Mouse (Mus musculus): ENCODE measurements at regions not wholly inside any gene's neighbourhood (a gene's known extent, or its start where the extent isn't known, plus 50 kb on each side); places are given as distances from the start of the nearest gene placed in this dataset.

- ATAC-seq (ENCODE audit: low FRiP score, low read depth), result no peak
- Histone ChIP-seq H3K9me3 (no peaks in the 10 kb centered on the region), H3K4me3 (no peak overlapping the region), H3K9ac (no peak overlapping the region), H3K36me3 (no peaks in the 10 kb centered on the region), H3K4me1 (replicated peaks) (no peaks in the 10 kb centered on the region), H3K27ac (replicated peaks) (no peak overlapping the region), H3K4me2 (no peak overlapping the region), H3K27me3 (no peaks in the 10 kb centered on the region)
- 91% methylated on average over 6 of the region's 6 CpGs for WGBS
Observed at GRCm38 (mm10) chr17:64382894-64383293, 51.2 kb upstream of the Pja2 start.

GRCm38 (mm10) chr17:64383600-64383999, 51.9 kb upstream of the Pja2 start:
- no peak overlapping the region for H3K9ac ChIP-seq
- no peak overlapping the region for H3K27ac ChIP-seq (replicated peaks)
- H3K4me3 ChIP-seq, result no peak overlapping the region
- H3K4me1 ChIP-seq (replicated peaks), result no peaks in the 10 kb centered on the region
- ATAC-seq (ENCODE audit: low FRiP score, low read depth), result no peak
- 93% methylated on average over 11 of the region's 11 CpGs for WGBS
- no peaks in the 10 kb centered on the region for H3K36me3 ChIP-seq
- no peak overlapping the region for H3K4me2 ChIP-seq
- H3K9me3 ChIP-seq, result no peaks in the 10 kb centered on the region
- H3K27me3 ChIP-seq, result no peaks in the 10 kb centered on the region

- Histone ChIP-seq H3K27ac (replicated peaks) (no peak overlapping the region), H3K9me3 (no peaks in the 10 kb centered on the region), H3K9ac (no peak overlapping the region), H3K27me3 (no peaks in the 10 kb centered on the region), H3K4me3 (no peak overlapping the region), H3K4me1 (replicated peaks) (no peaks in the 10 kb centered on the region), H3K36me3 (no peaks in the 10 kb centered on the region), H3K4me2 (no peak overlapping the region)
- ATAC-seq (ENCODE audit: low FRiP score, low read depth), result no peak
- 80% methylated on average over 1 of the region's 1 CpGs for whole genome bisulfite sequencing
Observed at GRCm38 (mm10) chr17:64390349-64390748, 58.6 kb upstream of the Pja2 start.

GRCm38 (mm10) chr17:64397254-64397897, 65.7 kb upstream of the Pja2 start:
- no peak overlapping the region for H3K27ac ChIP-seq (replicated peaks)
- no peak overlapping the region for H3K4me2 ChIP-seq
- WGBS, result 58% methylated on average over 12 of the region's 12 CpGs

GRCm38 (mm10) chr17:64398114-64398692, 66.5 kb upstream of the Pja2 start:
- H3K9ac ChIP-seq, result no peak overlapping the region
- H3K4me3 ChIP-seq, result no peak overlapping the region
- H3K4me1 ChIP-seq (replicated peaks), result no peaks in the 10 kb centered on the region
- WGBS, result 69% methylated on average over 9 of the region's 9 CpGs
- no peaks in the 10 kb centered on the region for H3K9me3 ChIP-seq
- no peak overlapping the region for H3K27ac ChIP-seq (replicated peaks)
- no peak overlapping the region for H3K4me2 ChIP-seq
- no peaks in the 10 kb centered on the region for H3K27me3 ChIP-seq
- ATAC-seq (ENCODE audit: low FRiP score, low read depth), result no peak
- no peaks in the 10 kb centered on the region for H3K36me3 ChIP-seq

More at GRCm38 (mm10) chr17:64397254-64397897, 65.7 kb upstream of the Pja2 start:
- no peaks in the 10 kb centered on the region for H3K4me1 ChIP-seq (replicated peaks)
- H3K9ac ChIP-seq, result no peak overlapping the region
- no peaks in the 10 kb centered on the region for H3K27me3 ChIP-seq
- H3K9me3 ChIP-seq, result no peaks in the 10 kb centered on the region
- no peak overlapping the region for H3K4me3 ChIP-seq
- no peaks in the 10 kb centered on the region for H3K36me3 ChIP-seq
- ATAC-seq (ENCODE audit: low FRiP score, low read depth), result no peak

GRCm38 (mm10) chr17:64398708-64399107, 67.0 kb upstream of the Pja2 start:
- Histone ChIP-seq H3K36me3 (no peaks in the 10 kb centered on the region), H3K9ac (no peak overlapping the region), H3K4me1 (replicated peaks) (no peaks in the 10 kb centered on the region), H3K27ac (replicated peaks) (no peak overlapping the region), H3K9me3 (no peaks in the 10 kb centered on the region), H3K4me2 (no peak overlapping the region), H3K27me3 (no peaks in the 10 kb centered on the region), H3K4me3 (no peak overlapping the region)
- no peak for ATAC-seq (ENCODE audit: low FRiP score, low read depth)
- WGBS, result 76% methylated on average over 3 of the region's 3 CpGs

GRCm38 (mm10) chr17:64406742-64407254, 75.1 kb upstream of the Pja2 start:
- no peak for ATAC-seq (ENCODE audit: low FRiP score, low read depth)
- peaks cover 6% of the 10 kb centered on the region for H3K4me1 ChIP-seq (replicated peaks)
- H3K27me3 ChIP-seq, result no peaks in the 10 kb centered on the region
- H3K9ac ChIP-seq, result no peak overlapping the region
- no peaks in the 10 kb centered on the region for H3K36me3 ChIP-seq
- 76% methylated on average over 5 of the region's 5 CpGs for WGBS
- no peak overlapping the region for H3K27ac ChIP-seq (replicated peaks)
- H3K4me2 ChIP-seq, result no peak overlapping the region
- H3K4me3 ChIP-seq, result no peak overlapping the region
- H3K9me3 ChIP-seq, result no peaks in the 10 kb centered on the region

DNA sequence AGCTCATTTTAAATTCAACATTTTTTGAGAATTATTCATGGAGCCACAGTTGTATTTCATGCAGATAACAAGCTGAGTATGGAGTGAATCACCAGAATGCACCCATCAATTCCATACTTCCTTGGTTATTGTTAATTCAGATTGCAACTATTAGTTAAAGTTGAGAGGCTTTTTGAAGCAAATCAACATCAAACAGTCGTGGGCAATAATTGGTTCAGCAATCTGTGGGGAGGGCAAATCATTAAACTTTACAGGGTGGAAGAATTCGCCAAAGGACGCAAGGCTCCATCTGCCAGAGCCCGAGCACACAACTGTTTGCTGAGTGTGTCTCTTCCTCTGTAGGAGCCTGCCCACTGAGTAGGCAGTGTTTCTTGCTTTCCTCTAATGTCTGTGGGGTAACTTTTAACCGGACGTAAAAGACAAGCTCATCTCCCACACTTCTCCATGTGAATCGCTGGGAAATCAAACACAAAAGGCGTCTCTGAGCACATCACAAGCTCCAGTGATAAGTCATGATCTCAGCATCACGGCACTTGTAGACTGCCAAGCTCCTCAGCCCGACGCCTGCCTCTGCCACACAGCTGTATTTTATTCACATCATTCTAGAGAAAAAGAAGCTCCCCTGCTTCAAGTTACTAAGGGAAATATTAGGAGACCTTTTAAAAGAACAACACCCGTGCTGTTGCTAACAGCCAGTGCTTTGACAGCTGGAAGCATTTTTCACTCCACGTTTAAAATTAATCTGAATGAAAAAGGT, 75.7 kb upstream of the Pja2 start:
- H3K9me3 ChIP-seq, result no peaks in the 10 kb centered on the region
- H3K4me1 ChIP-seq (replicated peaks), result peaks cover 6% of the 10 kb centered on the region
- H3K36me3 ChIP-seq, result no peaks in the 10 kb centered on the region
- no peaks in the 10 kb centered on the region for H3K27me3 ChIP-seq
- WGBS, result 57% methylated on average over 13 of the region's 13 CpGs
- H3K9ac ChIP-seq, result no peak overlapping the region
- H3K4me2 ChIP-seq, result no peak overlapping the region
- ATAC-seq (ENCODE audit: low FRiP score, low read depth), result no peak
- H3K27ac ChIP-seq (replicated peaks), result no peak overlapping the region
- no peak overlapping the region for H3K4me3 ChIP-seq

- no peaks in the 10 kb centered on the region for H3K27me3 ChIP-seq
- 81% methylated on average over 1 of the region's 1 CpGs for WGBS
- H3K4me3 ChIP-seq, result no peak overlapping the region
- no peak overlapping the region for H3K4me2 ChIP-seq
- no peak overlapping the region for H3K9ac ChIP-seq
- H3K9me3 ChIP-seq, result no peaks in the 10 kb centered on the region
- H3K27ac ChIP-seq (replicated peaks), result no peak overlapping the region
- no peaks in the 10 kb centered on the region for H3K4me1 ChIP-seq (replicated peaks)
- H3K36me3 ChIP-seq, result no peaks in the 10 kb centered on the region
- no peak for ATAC-seq (ENCODE audit: low FRiP score, low read depth)
Observed at GRCm38 (mm10) chr17:64425811-64426210, 94.1 kb upstream of the Pja2 start.

DNA sequence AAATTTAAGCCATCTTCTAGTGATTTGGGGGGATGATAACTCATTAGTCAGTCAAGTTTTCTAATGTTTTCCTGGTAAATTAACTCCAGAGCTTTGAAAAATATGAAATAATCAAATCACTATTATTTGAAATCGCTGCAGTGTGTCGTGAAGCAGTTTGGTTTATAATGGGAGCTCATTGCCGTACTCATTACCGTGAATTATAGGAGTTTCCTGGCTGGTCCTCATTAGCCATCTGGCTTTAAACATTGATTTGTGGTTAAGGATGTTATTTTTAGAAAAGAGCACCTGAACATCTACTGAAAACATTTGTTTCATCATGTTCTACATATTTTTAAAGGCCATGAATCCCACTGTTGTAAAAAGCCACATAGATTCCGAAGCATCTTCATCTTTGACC, 94.8 kb upstream of the Pja2 start:
- Histone ChIP-seq H3K4me3 (no peak overlapping the region), H3K9me3 (no peaks in the 10 kb centered on the region), H3K4me1 (replicated peaks) (no peaks in the 10 kb centered on the region), H3K9ac (no peak overlapping the region), H3K27me3 (no peaks in the 10 kb centered on the region), H3K36me3 (no peaks in the 10 kb centered on the region), H3K4me2 (no peak overlapping the region), H3K27ac (replicated peaks) (no peak overlapping the region)
- 58% methylated on average over 5 of the region's 5 CpGs for WGBS
- no peak for ATAC-seq (ENCODE audit: low FRiP score, low read depth)

- no peaks in the 10 kb centered on the region; the same call in 1 of the 2 replicates for H3K9me3 ChIP-seq
- H3K9ac ChIP-seq, result no peak overlapping the region
- no peaks in the 10 kb centered on the region for H3K4me1 ChIP-seq (replicated peaks)
- no peak overlapping the region for H3K4me2 ChIP-seq
- no peaks in the 10 kb centered on the region for H3K27me3 ChIP-seq
- no peaks in the 10 kb centered on the region for H3K36me3 ChIP-seq
- ATAC-seq (ENCODE audit: low FRiP score, low read depth), result no peak
- H3K4me3 ChIP-seq, result no peak overlapping the region
- WGBS, result 81% methylated on average over 1 of the region's 1 CpGs
- H3K27ac ChIP-seq (replicated peaks), result no peak overlapping the region
Observed at GRCm38 (mm10) chr17:64439571-64439970, 107.9 kb upstream of the Pja2 start.

DNA sequence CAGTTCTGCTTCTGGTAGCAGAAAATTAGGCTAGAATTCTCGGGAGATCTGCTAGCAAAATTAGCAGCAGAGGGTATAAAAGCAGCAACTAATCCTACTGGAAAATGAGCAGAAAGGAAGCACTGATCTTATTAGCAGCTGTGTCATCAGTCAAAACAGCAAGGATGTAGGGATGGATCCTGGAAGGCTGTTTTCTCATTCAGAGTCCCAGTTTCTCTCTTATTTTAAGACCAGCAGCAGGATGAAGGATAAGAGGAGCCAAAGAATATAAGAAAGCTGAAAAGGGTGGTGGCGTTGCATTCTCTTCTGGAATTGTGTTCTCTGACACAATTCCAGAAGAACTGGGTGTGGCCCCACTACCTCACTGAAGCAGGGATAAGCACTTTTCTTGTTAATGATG, 123.0 kb upstream of the Pja2 start:
- Histone ChIP-seq H3K4me2 (no peak overlapping the region), H3K9me3 (no peaks in the 10 kb centered on the region), H3K4me1 (replicated peaks) (no peaks in the 10 kb centered on the region), H3K4me3 (no peak overlapping the region), H3K9ac (no peak overlapping the region), H3K27ac (replicated peaks) (no peak overlapping the region), H3K36me3 (no peaks in the 10 kb centered on the region), H3K27me3 (no peaks in the 10 kb centered on the region)
- 57% methylated on average over 2 of the region's 2 CpGs for whole genome bisulfite sequencing
- no peak for ATAC-seq (ENCODE audit: low FRiP score, low read depth)

Measured in hindbrain, embryonic 15.5 days (tissue).